Mouse (Mus musculus) embryonic facial prominence, embryonic 11.5 days (tissue): ENCODE measurements around the gene Cldn6. TPM values are rescaled to one million over a fixed set of nuclear protein-coding genes. Genes with fewer than 3 reads are reported as not detected.

Experiments
- ATAC-seq: fragments of 200-750 bp; cut with Nextera tagmentation; replicated peaks from 2 replicates; pipeline ENCODE4 v1.8.0; 2017; ENCODE audit warnings: low read depth; ENCODE audit not compliant: insufficient number of reproducible peaks, low FRiP score, low TSS enrichment
- DNase-seq: peaks from one replicate; pipeline ENCODE4 v3.0.0-alpha.2; 2015; ENCODE audit warnings: low spot score
- H3K27ac ChIP-seq: fragments of 300-500 bp; sonication (generic); replicated peaks from 2 replicates; pipeline ENCODE4 v1.5.1; 2014; ENCODE audit warnings: mild to moderate bottlenecking, low read depth, low read length, control low read depth
- H3K27me3 ChIP-seq: fragments of 300-500 bp; sonication (generic); 2 replicates; pipeline ENCODE4 v1.6.1; 2014; ENCODE audit warnings: mild to moderate bottlenecking, low read length, moderate library complexity, mixed read lengths; ENCODE audit not compliant: control insufficient read depth, insufficient read depth
- H3K36me3 ChIP-seq: fragments of 300-500 bp; sonication (generic); replicated peaks from 2 replicates; pipeline ENCODE4 v1.6.1; 2014; ENCODE audit warnings: low read depth, mild to moderate bottlenecking, low read length, moderate library complexity, mixed read lengths; ENCODE audit not compliant: control insufficient read depth, insufficient read depth
- H3K4me1 ChIP-seq: fragments of 300-500 bp; sonication (generic); 2 replicates; pipeline ENCODE4 v1.6.1; 2014; ENCODE audit warnings: low read length, mixed read lengths; ENCODE audit not compliant: control insufficient read depth, insufficient read depth
- H3K4me2 ChIP-seq: fragments of 300-500 bp; sonication (generic); 2 replicates; pipeline ENCODE4 v1.6.1; 2014; ENCODE audit warnings: low read depth, mild to moderate bottlenecking, control low read depth, low read length, moderate library complexity
- H3K4me3 ChIP-seq: fragments of 300-500 bp; sonication (generic); 2 replicates; pipeline ENCODE4 v1.5.1; 2014; ENCODE audit warnings: low read depth, low read length, control low read depth
- H3K9ac ChIP-seq: fragments of 300-500 bp; sonication (generic); replicated peaks from 2 replicates; pipeline ENCODE4 v1.6.1; 2014; ENCODE audit warnings: mild to moderate bottlenecking, control low read depth, low read length
- H3K9me3 ChIP-seq: fragments of 300-500 bp; sonication (generic); replicated peaks from 2 replicates; pipeline ENCODE4 v1.6.1; 2016; ENCODE audit warnings: mild to moderate bottlenecking, low read length, inconsistent platforms, mixed read lengths; ENCODE audit not compliant: control insufficient read depth
- WGBS: fragments of 180-500 bp; shearing (Covaris S2); extraction: QIAGEN DNeasy Blood & Tissue Kit; methylation state at CpG from one replicate; pipeline ENCODE4 v1.1.7; 2014; 5-methylcytosine and 5-hydroxymethylcytosine counted together
- polyA plus RNA-seq: library from polyadenylated mRNA; unstranded; fragments of >200 nt; fragmentation: Nextera tagmentation; extraction: Ambion mirVana; gene quantifications from 2 replicates; pipeline ENCODE4 v1.2.1, GENCODE M21; 2014

The Cldn6 gene
- polyA plus RNA-seq, 1 experiment from 2014 or later, result 48.9 TPM

DNA sequence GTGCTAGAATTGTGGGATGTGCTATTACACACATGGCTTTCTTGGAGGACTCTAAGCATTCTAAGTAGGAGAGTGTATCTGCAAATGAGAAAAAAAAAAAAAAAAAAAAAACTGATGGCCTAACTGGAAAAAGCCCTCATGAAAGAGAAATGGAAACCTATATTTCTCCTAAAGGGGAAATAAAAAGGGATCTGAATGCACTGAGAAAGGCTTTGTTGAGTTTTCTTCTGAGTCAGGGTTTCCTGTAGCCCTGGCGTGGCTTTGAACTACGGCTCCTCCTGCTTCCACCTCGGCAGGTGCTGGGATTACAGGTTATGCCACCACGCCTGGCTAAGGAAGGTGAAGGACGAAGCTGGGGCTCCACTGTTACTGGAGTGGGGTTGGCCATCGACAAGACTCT, 25.0 kb upstream of the Cldn6 start:
- no peaks in the 10 kb centered on the region for H3K36me3 ChIP-seq
- H3K27me3 ChIP-seq, result no peaks in the 10 kb centered on the region; the same call in 1 of the 2 replicates
- H3K9me3 ChIP-seq, result no peaks in the 10 kb centered on the region
- DNase-seq (no peak), ATAC-seq (no peak)
- no peak overlapping the region for H3K4me2 ChIP-seq
- H3K27ac ChIP-seq, result no peak overlapping the region
- no peak overlapping the region for H3K9ac ChIP-seq
- H3K4me1 ChIP-seq, result no peaks in the 10 kb centered on the region
- H3K4me3 ChIP-seq, result no peak overlapping the region
- 61% methylated on average over 6 of the region's 6 CpGs for WGBS

DNA sequence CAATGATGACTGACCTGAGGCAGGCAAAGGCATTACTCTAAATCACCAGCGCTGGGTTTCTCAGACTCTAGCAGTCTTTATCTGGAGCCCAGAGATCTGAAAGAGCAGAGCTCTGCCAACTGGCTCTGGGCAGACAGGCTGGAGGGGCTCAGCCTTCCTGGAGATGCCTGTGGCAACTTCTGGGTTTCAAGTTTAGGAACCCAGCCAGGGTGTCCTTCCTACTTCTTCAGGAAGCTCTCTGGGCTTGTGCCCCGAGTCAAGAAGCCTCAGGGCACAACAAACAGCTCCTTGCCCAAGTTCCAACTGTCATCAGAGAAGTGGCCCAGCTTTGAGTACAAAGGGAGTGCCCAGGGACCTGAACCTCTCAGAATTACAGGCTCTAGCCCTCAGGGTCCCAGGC, 24.6 kb upstream of the Cldn6 start:
- DNase-seq (no peak), ATAC-seq (no peak)
- Histone ChIP-seq H3K27me3 (no peaks in the 10 kb centered on the region; the same call in 1 of the 2 replicates), H3K9me3 (no peaks in the 10 kb centered on the region), H3K4me2 (no peak overlapping the region), H3K4me1 (no peaks in the 10 kb centered on the region), H3K4me3 (no peak overlapping the region), H3K9ac (no peak overlapping the region), H3K27ac (no peak overlapping the region), H3K36me3 (no peaks in the 10 kb centered on the region)
- WGBS, result 61% methylated on average over 2 of the region's 2 CpGs

DNA sequence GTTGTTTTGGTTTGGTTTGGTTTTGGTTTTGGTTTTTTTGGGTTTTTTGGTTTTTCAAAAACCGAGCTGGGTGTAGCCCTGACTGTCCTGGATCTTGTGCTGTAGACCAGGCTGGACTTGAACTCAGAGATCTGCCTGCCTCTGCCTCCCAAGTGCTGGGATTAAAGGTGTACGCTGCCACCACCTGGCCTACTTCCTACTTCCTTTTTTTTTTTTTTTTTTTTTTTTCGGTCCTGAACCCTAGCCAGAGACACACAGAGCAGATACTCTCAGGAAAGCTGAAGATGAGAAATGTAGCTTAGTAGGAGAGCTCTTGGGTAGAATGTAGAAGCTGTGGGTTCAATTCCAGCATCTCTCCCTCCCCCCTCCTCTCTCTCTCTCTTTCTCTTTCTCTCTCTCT, 20.6 kb upstream of the Cldn6 start:
- no peaks in the 10 kb centered on the region for H3K4me1 ChIP-seq
- peaks cover 20% of the 10 kb centered on the region for H3K27me3 ChIP-seq
- H3K9me3 ChIP-seq, result no peaks in the 10 kb centered on the region
- no peak overlapping the region for H3K27ac ChIP-seq
- DNase-seq (no peak), ATAC-seq (no peak)
- WGBS, result 78% methylated on average over 3 of the region's 3 CpGs
- H3K4me2 ChIP-seq, result no peak overlapping the region
- no peak overlapping the region for H3K9ac ChIP-seq
- H3K36me3 ChIP-seq, result no peaks in the 10 kb centered on the region
- no peak overlapping the region for H3K4me3 ChIP-seq

- H3K4me2 ChIP-seq, result peak within 1 kb of the TSS; percentile 21
- no peak; the same call in 1 of the 2 replicates for ATAC-seq
Measured at GRCm38 (mm10) chr17:23660117-23660875, 18.8 kb upstream of the Cldn6 start, which contains the start of gene Bicdl2. Gene Bicdl2 (plus strand): TSS chr17:23660506.

DNA sequence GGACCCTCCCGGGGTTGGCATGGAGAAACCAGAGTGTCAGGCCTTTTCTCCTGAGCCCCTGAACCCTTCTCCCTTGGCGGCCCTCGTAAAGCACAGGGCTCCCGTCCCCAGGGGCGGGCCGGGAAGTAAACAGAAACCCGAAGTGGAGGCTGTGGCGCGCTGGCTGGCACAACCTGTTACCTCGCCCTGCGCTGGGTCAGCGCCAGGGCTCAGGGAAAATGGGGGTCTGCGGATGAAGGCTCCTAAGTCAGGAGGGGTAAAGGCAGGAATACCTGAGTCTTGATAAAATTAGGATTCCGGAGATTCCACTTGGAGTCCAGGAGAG, 18.2 kb upstream of the Cldn6 start:
- H3K27me3 ChIP-seq, result peaks cover 20% of the 10 kb centered on the region

More at GRCm38 (mm10) chr17:23660117-23660875, 18.8 kb upstream of the Cldn6 start, which contains the start of gene Bicdl2:
- H3K36me3 ChIP-seq, result no peaks in the 10 kb centered on the region
- no peaks in the 10 kb centered on the region for H3K9me3 ChIP-seq
- no peak within 1 kb of the TSS for H3K9ac ChIP-seq
- H3K4me1 ChIP-seq, result no peaks in the 10 kb centered on the region
- no peak within 1 kb of the TSS for H3K27ac ChIP-seq
- 4% methylated on average over 27 of the region's 27 CpGs for WGBS
- H3K4me3 ChIP-seq, result peak within 1 kb of the TSS; percentile 14; the same call in 1 of the 2 replicates
- peaks cover 20% of the 10 kb centered on the region for H3K27me3 ChIP-seq
- DNase-seq, result peak; percentile 27

DNA sequence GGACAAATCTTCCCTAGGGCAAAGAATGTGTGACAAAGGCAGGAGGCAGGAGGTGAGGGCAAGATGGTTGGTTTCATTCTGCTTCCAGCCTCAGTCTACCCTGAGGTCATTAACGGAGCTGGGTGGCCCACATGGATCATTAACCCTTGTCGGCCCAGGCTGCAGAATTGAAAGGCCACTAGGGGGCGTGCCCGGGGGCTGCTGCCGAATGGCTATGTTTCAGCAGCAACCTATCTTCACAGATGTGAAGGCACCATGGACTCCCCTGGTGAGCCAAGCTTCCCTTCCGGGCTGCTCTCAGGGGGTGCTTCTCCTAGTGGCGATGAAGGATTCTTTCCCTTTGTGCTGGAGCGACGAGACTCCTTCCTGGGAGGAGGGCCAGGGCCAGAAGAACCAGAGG, 17.5 kb upstream of the Cldn6 start:
- Histone ChIP-seq H3K36me3 (no peaks in the 10 kb centered on the region), H3K9me3 (no peaks in the 10 kb centered on the region), H3K4me3 (no peak overlapping the region), H3K27ac (no peak overlapping the region), H3K4me1 (no peaks in the 10 kb centered on the region), H3K9ac (no peak overlapping the region), H3K27me3 (peaks cover 20% of the 10 kb centered on the region), H3K4me2 (no peak overlapping the region)
- DNase-seq (no peak), ATAC-seq (no peak)
- 0% methylated on average over 8 of the region's 9 CpGs for WGBS

More for the DNA sequence above, 18.2 kb upstream of the Cldn6 start:
- H3K9me3 ChIP-seq, result no peaks in the 10 kb centered on the region
- H3K27ac ChIP-seq, result no peak overlapping the region
- H3K4me1 ChIP-seq, result no peaks in the 10 kb centered on the region
- DNase-seq (no peak), ATAC-seq (no peak)
- WGBS, result 4% methylated on average over 14 of the region's 14 CpGs
- no peak overlapping the region for H3K4me3 ChIP-seq
- no peaks in the 10 kb centered on the region for H3K36me3 ChIP-seq
- H3K9ac ChIP-seq, result no peak overlapping the region
- peak overlapping the region; percentile 21; the same call in 1 of the 2 replicates for H3K4me2 ChIP-seq

- peak; percentile 35; the same call in 1 of the 2 replicates for ATAC-seq
- peak; percentile 80 for DNase-seq
Measured at GRCm38 (mm10) chr17:23664556-23665021, 14.5 kb upstream of the Cldn6 start.

DNA sequence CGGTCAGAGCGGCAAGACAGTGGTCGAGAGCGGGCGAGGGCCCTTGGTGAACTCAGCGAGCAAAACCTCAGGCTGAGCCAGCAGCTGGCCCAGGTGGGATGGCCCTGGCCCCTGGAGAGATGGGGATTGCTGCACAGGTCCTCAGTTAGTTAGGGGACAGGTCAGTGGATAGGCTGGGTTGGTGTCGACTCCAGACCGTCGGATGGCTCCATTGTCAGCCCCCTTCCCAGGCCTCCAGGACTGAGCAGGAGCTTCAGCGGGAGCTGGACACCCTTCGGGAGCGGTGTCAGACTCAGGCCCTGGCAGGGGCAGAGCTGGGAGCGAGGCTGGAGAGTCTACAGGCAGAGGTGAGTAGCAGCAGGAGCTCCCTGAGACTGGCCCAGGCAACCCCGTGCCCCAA, 13.5 kb upstream of the Cldn6 start:
- Histone ChIP-seq H3K4me3 (no peak overlapping the region), H3K4me2 (no peak overlapping the region), H3K9me3 (no peaks in the 10 kb centered on the region), H3K36me3 (peaks cover 3% of the 10 kb centered on the region; the same call in 1 of the 2 replicates), H3K27ac (no peak overlapping the region), H3K27me3 (peaks cover 14% of the 10 kb centered on the region), H3K9ac (no peak overlapping the region), H3K4me1 (no peaks in the 10 kb centered on the region)
- DNase-seq (no peak), ATAC-seq (no peak; the same call in 1 of the 2 replicates)
- WGBS, result 80% methylated on average over 14 of the region's 14 CpGs

More at GRCm38 (mm10) chr17:23664556-23665021, 14.5 kb upstream of the Cldn6 start:
- no peak overlapping the region for H3K27ac ChIP-seq
- peaks cover 20% of the 10 kb centered on the region for H3K27me3 ChIP-seq
- peaks cover under 1% of the 10 kb centered on the region; the same call in 1 of the 2 replicates for H3K36me3 ChIP-seq
- H3K4me1 ChIP-seq, result no peaks in the 10 kb centered on the region
- H3K4me2 ChIP-seq, result no peak overlapping the region
- no peaks in the 10 kb centered on the region for H3K9me3 ChIP-seq
- H3K9ac ChIP-seq, result no peak overlapping the region
- WGBS, result 13% methylated on average over 5 of the region's 5 CpGs
- H3K4me3 ChIP-seq, result no peak overlapping the region
